Mouse (Mus musculus) liver, adult 2 months (tissue): ENCODE results near the gene Ttyh3.

Experiments used
- CTCF ChIP-seq: fragments of 200-500 bp; IDR thresholded peaks from 2 replicates; pipeline ENCODE4 v1.5.1; 2011; ENCODE audit warnings: low read depth, low read length, control low read depth
- POLR2A ChIP-seq: fragments of 200-500 bp; IDR thresholded peaks from 2 replicates; pipeline ENCODE4 v1.6.1; 2011; ENCODE audit warnings: low read length, control low read depth; ENCODE audit not compliant: insufficient read depth; ENCODE audit errors: extremely low read depth

GRCm38 (mm10) chr5:140596426-140596825 is 52.4 kb downstream of the Ttyh3 start:
- no peak for TF ChIP-seq CTCF
- TF ChIP-seq POLR2A: no peak
